Mouse (Mus musculus) embryonic fibroblast, embryonic 13.5 days (primary cell): ENCODE data around the gene Ntrk2.

Experiments used
- CTCF ChIP-seq: IDR thresholded peaks from 2 replicates; pipeline ENCODE4 v1.5.1; 2011; ENCODE audit warnings: mild to moderate bottlenecking, control low read depth, low read length, moderate library complexity, borderline replicate concordance; ENCODE audit not compliant: insufficient read depth
- POLR2A ChIP-seq: IDR thresholded peaks from 2 replicates; pipeline ENCODE4 v1.6.1; 2011; ENCODE audit warnings: low read depth, mild to moderate bottlenecking, control low read depth, low read length, moderate library complexity

DNA sequence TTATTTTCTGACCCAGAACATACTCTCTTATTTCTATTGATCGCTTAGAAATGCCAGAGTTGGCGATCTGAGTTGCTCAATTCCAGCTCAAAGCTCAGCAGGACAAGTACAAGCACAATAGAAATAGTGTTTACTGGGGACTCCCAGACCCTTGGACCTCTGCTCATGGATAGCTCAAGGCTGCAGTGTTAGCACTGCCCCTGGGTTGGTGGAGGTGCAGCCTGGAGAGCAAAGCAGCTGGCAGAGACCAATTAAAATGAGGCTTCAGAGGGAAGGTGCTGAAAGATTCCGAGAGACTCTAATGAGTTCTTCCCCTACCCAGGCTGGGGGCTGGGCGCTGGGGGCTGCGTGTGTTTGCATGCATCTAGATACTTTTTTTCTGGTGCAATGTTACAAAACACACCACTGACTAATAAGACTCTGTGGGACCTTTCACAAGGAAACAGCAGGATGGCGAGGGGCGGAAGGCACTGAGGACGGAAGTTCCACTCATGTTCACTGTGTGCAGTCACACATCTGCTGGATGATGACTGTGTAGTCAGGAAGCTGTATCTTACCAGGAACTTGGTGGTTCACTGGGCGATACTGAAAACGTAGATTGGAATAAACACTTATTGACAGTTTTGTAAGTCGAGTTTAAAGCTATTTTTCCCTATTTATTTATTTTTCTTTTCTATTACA, 193.1 kb downstream of the Ntrk2 start:
- TF ChIP-seq CTCF (no peak), POLR2A (no peak)
